ENCODE assay signal across 23 mouse cellular contexts in the genomic region with DNA sequence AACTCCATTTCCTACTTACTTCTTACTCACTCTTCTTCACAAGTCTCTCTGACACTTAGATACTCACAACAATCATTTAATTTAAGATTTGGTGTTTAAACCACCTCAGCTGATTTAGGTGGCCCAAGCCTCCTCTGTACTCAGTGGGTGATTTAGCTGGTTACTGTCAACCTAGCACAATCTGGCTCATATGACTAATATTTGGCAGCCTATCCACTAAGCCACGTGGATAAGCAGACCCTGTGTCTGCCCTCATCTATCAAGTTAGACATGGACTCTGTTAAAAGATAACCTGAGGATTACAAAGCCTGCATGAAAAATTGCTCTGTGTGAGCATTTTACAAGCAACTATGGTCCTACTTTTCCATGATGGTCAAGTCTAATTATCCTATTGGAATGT. TPM values are rescaled to one million over a fixed set of nuclear protein-coding genes. Genes with fewer than 3 reads are reported as not detected.
"Had no signal": no experiment of that assay in that cellular context is flagged by ENCODE, and none has a peak within 500 bp of the region (broad histone marks: within the 10 kb centered on the region; RNA-seq: fewer than 3 reads in every experiment).

No protein-coding gene starts in this region.

- H3K4me2 ChIP-seq: liver, embryonic 13.5 days; midbrain, embryonic 12.5 days; neural tube, embryonic 13.5 days; stomach, embryonic 15.5 days had no signal

- H3K27me3 ChIP-seq: liver, embryonic 13.5 days; midbrain, embryonic 12.5 days; neural tube, embryonic 13.5 days; stomach, embryonic 15.5 days had no signal

- DNase-seq: layer of hippocampus, adult 9-11 months; layer of hippocampus, postnatal 36 days; liver, embryonic 13.5 days; lung, adult 2 months; lung, postnatal 14 days; retina, postnatal 1 day; right cerebral cortex, postnatal 25 days; spleen, adult 18-20 months; thymus, postnatal 25 days had no signal

- ATAC-seq: intestine, postnatal 0 days; midbrain, embryonic 16.5 days had no signal

- H3K36me3 ChIP-seq: liver, embryonic 13.5 days; midbrain, embryonic 12.5 days; neural tube, embryonic 13.5 days; stomach, embryonic 15.5 days had no signal

- H3K4me3 ChIP-seq: left cerebral cortex, adult 2 months; liver, embryonic 13.5 days; midbrain, embryonic 12.5 days; myocyte; neural tube, embryonic 13.5 days; stomach, embryonic 15.5 days had no signal

- H3K9ac ChIP-seq: liver, embryonic 13.5 days; midbrain, embryonic 12.5 days; neural tube, embryonic 13.5 days; stomach, embryonic 15.5 days had no signal

- H3K9me3 ChIP-seq: liver, embryonic 13.5 days; midbrain, embryonic 12.5 days; neural tube, embryonic 13.5 days; stomach, embryonic 15.5 days had no signal

- H3K4me1 ChIP-seq: liver, embryonic 13.5 days; midbrain, embryonic 12.5 days; stomach, embryonic 15.5 days had no signal

- H3K27ac ChIP-seq: left cerebral cortex, adult 2 months; liver, embryonic 13.5 days; macrophage; midbrain, embryonic 12.5 days; neural tube, embryonic 13.5 days; stomach, embryonic 15.5 days had no signal

RNA-seq across cellular contexts. Expression of a gene that starts 19.7 kb away (rescaled TPM):
- total RNA-seq: liver, adult 2 months; megakaryocyte, adult 5-6 weeks; monocyte, adult 5-6 weeks; neutrophil, adult 5-6 weeks had no signal
- polyA plus RNA-seq: liver, adult 2 months; liver, embryonic 13.5 days; liver, embryonic 16.5 days; macrophage; thymus, postnatal 0 days had no signal
